Mouse (Mus musculus) cortical plate, adult 2 months (tissue): ENCODE measurements around the gene Zbtb11. TPM values are rescaled to one million over a fixed set of nuclear protein-coding genes. Genes with fewer than 3 reads are reported as not detected.

ENCODE experiments used
- H3K27ac ChIP-seq: fragments of 200-500 bp; 2 replicates; pipeline ENCODE4 v1.5.1; 2012; ENCODE audit warnings: low read length, control low read depth, inconsistent platforms; ENCODE audit not compliant: insufficient read depth
- H3K4me1 ChIP-seq: fragments of 200-500 bp; 2 replicates; pipeline ENCODE4 v1.6.1; 2011; ENCODE audit warnings: low read length; ENCODE audit not compliant: control insufficient read depth, insufficient read depth
- H3K4me3 ChIP-seq: fragments of 200-500 bp; 2 replicates; pipeline ENCODE4 v1.5.1; 2011; ENCODE audit warnings: mild to moderate bottlenecking, low read length, control low read depth; ENCODE audit not compliant: insufficient read depth
- CTCF ChIP-seq: fragments of 200-500 bp; IDR thresholded peaks from 2 replicates; pipeline ENCODE4 v1.5.1; 2011; ENCODE audit warnings: mild to moderate bottlenecking, control low read depth, low read length; ENCODE audit not compliant: insufficient read depth; ENCODE audit errors: extremely low read depth
- POLR2A ChIP-seq: fragments of 200-500 bp; IDR thresholded peaks from 2 replicates; pipeline ENCODE4 v1.6.1; 2011; ENCODE audit warnings: mild to moderate bottlenecking, low read length, control low read depth; ENCODE audit not compliant: insufficient read depth; ENCODE audit errors: extremely low read depth
- polyA plus RNA-seq: library from polyadenylated mRNA; depleted of rRNA; stranded (reverse); fragments of >200 nt; gene quantifications from 2 replicates; pipeline ENCODE4 v1.2.3, GENCODE M21; 2012

Gene Zbtb11
- polyA plus RNA-seq, 1 experiment, result 25.8 TPM

- Histone ChIP-seq H3K4me3 (no peak overlapping the region), H3K27ac (no peak overlapping the region), H3K4me1 (peaks cover 4% of the 10 kb centered on the region)
- TF ChIP-seq POLR2A (no peak), CTCF (no peak)
Measured at GRCm38 (mm10) chr16:56008862-56009261, 35.2 kb downstream of the Zbtb11 start.

GRCm38 (mm10) chr16:56012789-56013743, 39.4 kb downstream of the Zbtb11 start:
- TF ChIP-seq POLR2A (no peak), CTCF (no peak)
- no peak overlapping the region for H3K4me3 ChIP-seq
- H3K4me1 ChIP-seq, result no peaks in the 10 kb centered on the region
- no peak overlapping the region for H3K27ac ChIP-seq

GRCm38 (mm10) chr16:56014076-56014475, 40.4 kb downstream of the Zbtb11 start:
- Histone ChIP-seq H3K4me3 (no peak overlapping the region), H3K27ac (no peak overlapping the region), H3K4me1 (no peaks in the 10 kb centered on the region)
- TF ChIP-seq POLR2A, result no peak
- TF ChIP-seq CTCF, result no peak

- Histone ChIP-seq H3K27ac (no peak overlapping the region), H3K4me1 (no peaks in the 10 kb centered on the region; the same call in 1 of the 2 replicates), H3K4me3 (no peak overlapping the region)
- TF ChIP-seq POLR2A, result no peak
- no peak for TF ChIP-seq CTCF
Measured at GRCm38 (mm10) chr16:56019660-56020059, 46.0 kb downstream of the Zbtb11 start.

GRCm38 (mm10) chr16:56027854-56028629, 54.4 kb downstream of the Zbtb11 start:
- Histone ChIP-seq H3K27ac (no peak overlapping the region), H3K4me3 (peak overlapping the region; percentile 63), H3K4me1 (peaks cover 5% of the 10 kb centered on the region; the same call in 1 of the 2 replicates)
- TF ChIP-seq POLR2A, result no peak
- no peak for TF ChIP-seq CTCF

- TF ChIP-seq POLR2A (no peak), CTCF (no peak)
- peak overlapping the region; percentile 63 for H3K4me3 ChIP-seq
- H3K27ac ChIP-seq, result peak overlapping the region; percentile 87
- peaks cover 5% of the 10 kb centered on the region; the same call in 1 of the 2 replicates for H3K4me1 ChIP-seq
Measured at GRCm38 (mm10) chr16:56028722-56029551, 55.3 kb downstream of the Zbtb11 start.

- Histone ChIP-seq H3K4me3 (peak within 1 kb of the TSS; percentile 63), H3K4me1 (peaks cover 5% of the 10 kb centered on the region; the same call in 1 of the 2 replicates), H3K27ac (peak within 1 kb of the TSS; percentile 87)
- peak; percentile 98 for TF ChIP-seq POLR2A
- TF ChIP-seq CTCF, result no peak
Measured at GRCm38 (mm10) chr16:56029661-56030082, 56.0 kb downstream of the Zbtb11 start, which contains the start of gene Pcnp. Gene Pcnp (minus strand): TSS chr16:56029739.

GRCm38 (mm10) chr16:56034566-56034965, 60.9 kb downstream of the Zbtb11 start:
- H3K27ac ChIP-seq, result no peak overlapping the region
- no peak overlapping the region for H3K4me3 ChIP-seq
- no peak for TF ChIP-seq CTCF
- TF ChIP-seq POLR2A, result no peak
- peaks cover 4% of the 10 kb centered on the region for H3K4me1 ChIP-seq
